Mouse (Mus musculus): ENCODE measurements around the gene Cox4i2.

Cox4i2 gene

GRCm38 (mm10) chr2:152734501-152734900 is 19.5 kb upstream of the Cox4i2 start:
- DNase-seq (ENCODE audit: low spot score in 2 of 2) = no peak

DNA sequence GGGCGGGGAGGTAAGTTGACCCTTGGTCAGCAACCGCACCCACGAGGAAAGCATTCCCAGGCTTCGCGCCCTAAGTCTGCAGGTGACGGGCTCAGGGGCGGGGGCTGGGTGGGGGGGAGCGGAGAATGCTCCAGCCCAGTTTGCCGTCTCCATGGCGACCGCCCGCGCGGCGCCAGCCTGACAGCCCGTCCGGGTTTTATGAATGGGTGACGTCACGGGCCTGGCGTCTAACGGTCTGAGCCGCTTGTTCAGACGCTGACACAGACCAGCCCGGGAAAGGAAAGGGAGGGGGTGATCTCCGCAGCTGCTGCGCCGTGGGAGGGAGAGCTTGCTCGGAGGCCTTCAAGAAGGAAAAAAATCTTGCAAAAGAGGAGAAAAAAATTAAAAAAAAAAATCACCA is 19.0 kb upstream of the Cox4i2 start:
- DNase-seq (ENCODE audit: low spot score in 2 of 2) = peak; percentile 63 to 71

- DNase-seq (ENCODE audit: low spot score in 2 of 2) = peak; percentile 52 to 72
Observed at GRCm38 (mm10) chr2:152736090-152736601, 17.8 kb upstream of the Cox4i2 start, which contains the start of gene Id1. TSS of gene Id1 (plus strand) at chr2:152736251.

GRCm38 (mm10) chr2:152736748-152737147 is 17.2 kb upstream of the Cox4i2 start:
- no peak for DNase-seq (ENCODE audit: low spot score in 2 of 2)

- no peak for DNase-seq (ENCODE audit: low spot score in 2 of 2)
Observed at GRCm38 (mm10) chr2:152737306-152738221, 16.4 kb upstream of the Cox4i2 start.

DNA sequence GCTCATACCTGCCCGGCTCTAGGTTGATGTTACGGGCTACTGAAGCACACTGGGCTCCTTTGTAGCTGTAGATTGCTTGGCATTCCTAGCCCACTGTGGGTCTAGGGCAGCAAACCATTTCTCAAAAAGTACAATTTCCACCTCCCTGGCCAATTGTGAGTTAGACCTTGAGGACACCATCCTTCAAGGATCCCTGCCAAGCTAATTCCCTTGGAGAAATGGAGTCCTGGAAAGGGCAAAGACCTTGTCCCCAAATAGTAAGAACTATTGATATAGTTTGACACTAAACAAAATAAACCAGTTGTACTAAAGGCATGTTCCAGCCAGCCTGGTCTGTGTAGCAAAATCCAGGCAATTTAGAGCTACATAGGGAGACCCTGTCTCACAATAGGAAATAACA is 15.6 kb upstream of the Cox4i2 start:
- no peak for DNase-seq (ENCODE audit: low spot score in 2 of 2)

DNA sequence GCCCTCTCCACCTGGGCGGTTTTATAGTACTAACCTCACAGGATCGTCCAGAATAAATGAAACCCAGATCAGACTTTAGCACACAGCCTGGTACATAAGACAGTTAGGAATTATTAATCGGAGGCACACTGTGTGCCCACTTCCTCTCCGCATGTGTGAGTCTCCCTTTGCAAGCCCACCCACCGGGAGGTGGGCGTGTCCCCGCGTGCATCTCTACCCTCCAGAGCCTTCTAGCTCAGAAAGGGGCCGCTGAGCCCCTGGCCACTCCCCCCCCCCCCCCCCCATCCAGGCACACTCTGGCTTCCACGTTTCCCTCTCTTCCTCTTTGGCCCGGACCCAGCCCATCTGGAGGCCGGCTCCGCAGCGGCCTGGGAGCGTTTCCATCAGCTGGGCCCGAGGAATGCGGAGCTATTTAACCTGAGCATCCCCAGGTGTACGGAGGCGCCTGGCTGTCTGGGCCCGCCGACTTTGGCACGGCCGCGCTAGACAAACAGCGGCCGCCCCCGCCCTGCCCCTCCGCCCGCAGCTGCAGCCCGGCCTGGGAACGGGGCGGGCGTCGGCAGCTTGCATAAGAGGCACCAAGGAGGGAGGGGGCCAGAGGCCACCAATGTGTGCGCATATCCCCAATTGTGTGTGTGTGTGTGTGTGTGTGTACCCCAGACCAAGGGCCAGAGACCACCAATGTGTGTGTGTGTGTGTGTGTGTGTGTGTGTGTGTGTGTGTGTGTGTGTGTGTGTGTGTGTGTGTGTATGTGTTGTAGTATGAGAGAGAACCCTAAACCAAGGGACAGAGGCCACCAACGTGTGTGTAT is 14.7 kb upstream of the Cox4i2 start:
- DNase-seq (ENCODE audit: low spot score in 2 of 2) = peak; percentile 9 to 20

DNA sequence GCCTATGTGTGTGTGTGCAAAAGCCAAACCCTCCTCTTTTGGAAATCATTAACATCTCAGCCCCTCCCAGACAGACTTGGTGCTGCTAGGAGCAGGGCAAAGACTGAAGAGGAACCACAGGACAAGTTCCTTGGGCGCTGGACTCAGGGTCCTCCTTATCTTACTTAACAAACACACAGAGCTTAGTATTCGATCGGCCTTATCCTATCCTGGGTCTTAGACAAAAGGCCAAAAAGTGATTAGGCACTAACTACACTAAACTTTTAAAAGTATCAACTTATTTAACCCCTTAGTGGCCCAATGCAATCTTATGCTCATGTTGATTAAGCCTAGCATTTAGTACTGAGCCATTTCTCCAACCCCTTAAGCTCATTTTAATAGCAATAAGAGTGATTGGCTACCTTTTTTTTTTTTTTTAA is 14.1 kb upstream of the Cox4i2 start:
- no peak for DNase-seq (ENCODE audit: low spot score in 2 of 2)

DNA sequence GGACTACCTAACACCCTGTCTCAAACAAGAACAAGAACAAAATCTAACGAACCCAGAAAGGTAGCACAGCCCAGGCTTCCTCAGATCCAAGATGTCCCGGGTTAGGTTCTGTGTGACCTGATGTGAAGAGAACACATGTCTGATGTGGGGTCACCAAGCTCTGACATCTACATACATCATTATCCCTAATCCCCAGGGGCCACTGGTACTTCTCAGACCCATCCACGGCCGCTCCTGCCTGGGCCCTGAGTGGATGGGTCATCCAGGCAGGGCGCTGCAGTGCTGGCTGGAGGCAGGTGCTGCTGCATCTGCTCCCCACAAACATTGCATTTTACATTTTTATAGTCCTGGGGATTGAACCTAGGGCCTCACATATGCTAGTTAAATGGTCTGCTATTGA is 13.5 kb upstream of the Cox4i2 start:
- no peak for DNase-seq (ENCODE audit: low spot score in 2 of 2)

DNA sequence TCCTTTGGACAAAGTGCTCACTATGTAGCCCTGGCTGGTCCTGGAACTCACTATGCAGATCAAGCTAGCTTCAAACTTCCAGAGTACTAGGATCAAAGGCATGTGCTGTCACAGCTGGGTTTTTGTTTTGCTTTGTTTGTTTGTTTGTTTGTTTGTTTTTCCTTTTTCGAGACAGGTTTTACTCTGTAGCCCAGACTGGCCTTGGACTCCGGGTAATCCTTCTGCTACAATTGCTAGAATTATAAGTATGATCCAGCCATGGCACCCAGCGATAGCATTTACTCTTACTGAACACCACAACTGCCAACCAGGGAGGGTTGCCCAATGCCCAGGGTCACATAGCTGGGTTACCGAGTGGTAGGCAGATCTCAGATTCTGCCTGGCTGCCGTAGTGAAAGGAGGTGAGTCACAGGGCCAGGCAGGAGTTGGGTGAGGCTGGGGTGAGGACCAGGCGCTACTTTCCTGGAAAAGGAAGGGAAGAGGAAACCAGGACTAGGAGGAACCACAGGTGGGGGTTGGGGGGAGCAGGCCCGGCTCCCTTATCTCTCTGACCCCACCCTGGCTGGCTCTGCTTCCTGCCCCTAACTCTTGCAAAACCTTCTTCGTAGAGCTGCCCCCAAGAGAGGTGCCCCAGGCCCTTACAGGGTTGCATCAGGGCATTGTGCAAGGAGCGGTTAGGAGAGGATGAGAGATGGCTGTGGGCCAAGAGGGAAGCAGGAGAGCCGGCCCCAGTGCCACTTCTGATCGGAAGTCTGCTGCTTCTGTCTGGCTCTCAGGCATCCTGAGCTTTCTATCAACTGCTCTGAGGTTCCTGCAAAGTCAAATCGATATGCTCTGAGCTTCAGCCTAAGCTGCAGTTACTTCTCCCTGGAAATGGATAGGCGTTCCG is 12.6 kb upstream of the Cox4i2 start:
- peak; percentile 33 to 69 for DNase-seq (ENCODE audit: low spot score in 2 of 2)

- DNase-seq (ENCODE audit: low spot score in 2 of 2) = peak in 1 of 2 experiments; percentile 25
Observed at GRCm38 (mm10) chr2:152742435-152742834, 11.5 kb upstream of the Cox4i2 start.

- DNase-seq (ENCODE audit: low spot score in 2 of 2) = peak; percentile 26 to 27
Observed at GRCm38 (mm10) chr2:152756474-152757393, 2.8 kb downstream of the Cox4i2 start.

DNA sequence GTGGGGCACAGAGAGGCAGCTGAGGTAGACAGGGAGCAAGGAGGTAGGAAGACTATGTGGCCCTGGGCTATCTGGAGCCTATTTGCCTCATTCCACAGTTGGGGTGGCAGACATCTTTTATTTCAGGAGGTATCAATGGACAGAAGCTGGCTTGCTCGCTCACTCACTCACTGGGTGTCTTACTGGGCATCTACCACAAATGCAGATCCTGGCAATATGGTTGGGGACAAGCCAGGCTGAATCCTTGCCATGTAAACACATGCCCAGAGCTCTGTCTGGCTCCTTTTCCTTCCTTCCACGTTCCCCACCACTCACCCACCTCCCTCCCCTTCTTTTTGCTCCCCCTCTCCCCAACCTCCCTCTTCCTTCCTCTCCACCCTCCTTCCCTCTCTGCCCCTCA is 3.5 kb downstream of the Cox4i2 start:
- no peak for DNase-seq (ENCODE audit: low spot score in 2 of 2)

GRCm38 (mm10) chr2:152758351-152758750 is 4.4 kb downstream of the Cox4i2 start:
- DNase-seq (ENCODE audit: low spot score in 2 of 2) = no peak

- DNase-seq (ENCODE audit: low spot score in 2 of 2) = no peak
Observed at GRCm38 (mm10) chr2:152763310-152763709, 9.3 kb downstream of the Cox4i2 start.

DNA sequence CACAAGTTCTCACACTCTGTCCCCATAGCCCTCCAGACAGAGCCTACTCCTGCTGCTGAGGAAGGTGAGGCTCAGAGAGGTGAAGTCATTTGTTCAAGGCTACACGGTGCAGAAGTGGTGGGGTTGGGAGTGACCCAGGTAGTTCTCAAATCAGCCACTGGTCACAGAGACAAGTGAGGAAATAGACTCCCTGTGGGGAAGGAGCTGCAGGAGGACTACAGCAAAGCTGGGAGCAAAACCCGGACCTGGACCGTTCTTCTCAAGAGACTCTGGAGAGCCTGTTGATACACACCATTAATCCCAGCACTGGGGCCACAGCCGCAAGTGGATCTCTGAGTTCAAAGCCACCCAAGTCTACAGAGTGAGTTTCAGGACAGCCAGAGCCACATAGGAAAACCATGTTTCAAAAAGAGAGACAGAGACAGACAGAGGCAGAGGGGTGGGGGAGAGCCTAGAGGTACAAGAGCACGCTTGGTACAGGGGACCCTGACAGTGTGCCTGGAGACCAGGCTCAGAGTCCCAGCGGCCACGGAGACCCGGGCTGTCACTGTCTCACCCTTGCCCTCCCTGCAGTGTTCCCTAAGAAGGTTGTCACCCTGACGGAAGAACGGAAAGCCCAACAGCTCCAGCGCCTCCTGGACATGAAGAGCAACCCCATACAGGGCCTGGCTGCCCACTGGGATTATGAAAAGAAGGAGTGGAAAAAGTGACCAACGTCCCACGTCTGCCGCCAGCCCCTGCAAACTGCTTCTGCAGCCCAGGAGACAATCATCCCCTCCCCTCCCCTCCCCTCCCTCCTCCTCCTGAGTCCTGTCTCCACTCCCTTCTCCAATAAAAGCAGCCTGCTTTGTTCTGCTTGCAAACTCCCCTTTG is 10.4 kb downstream of the Cox4i2 start:
- DNase-seq (ENCODE audit: low spot score in 2 of 2) = no peak

GRCm38 (mm10) chr2:152765045-152765674 is 11.2 kb downstream of the Cox4i2 start:
- DNase-seq (ENCODE audit: low spot score in 2 of 2) = no peak

GRCm38 (mm10) chr2:152766387-152767123 is 12.6 kb downstream of the Cox4i2 start:
- peak; percentile 73 to 78 for DNase-seq (ENCODE audit: low spot score in 2 of 2)

Measured in spleen, postnatal 36 days (tissue).